Mouse (Mus musculus) spleen, adult 2 months (tissue): ENCODE data around the gene Treml4.

Experiments
- CTCF ChIP-seq: fragments of 200-500 bp; IDR thresholded peaks from 2 replicates; pipeline ENCODE4 v1.5.1; 2011; ENCODE audit warnings: mild to moderate bottlenecking, inconsistent platforms; ENCODE audit not compliant: insufficient read depth, insufficient read length, insufficient replicate concordance; ENCODE audit errors: extremely low read depth
- POLR2A ChIP-seq: fragments of 200-500 bp; IDR thresholded peaks from 2 replicates; pipeline ENCODE4 v1.6.1; 2011; ENCODE audit warnings: low read depth, low read length, inconsistent platforms

DNA sequence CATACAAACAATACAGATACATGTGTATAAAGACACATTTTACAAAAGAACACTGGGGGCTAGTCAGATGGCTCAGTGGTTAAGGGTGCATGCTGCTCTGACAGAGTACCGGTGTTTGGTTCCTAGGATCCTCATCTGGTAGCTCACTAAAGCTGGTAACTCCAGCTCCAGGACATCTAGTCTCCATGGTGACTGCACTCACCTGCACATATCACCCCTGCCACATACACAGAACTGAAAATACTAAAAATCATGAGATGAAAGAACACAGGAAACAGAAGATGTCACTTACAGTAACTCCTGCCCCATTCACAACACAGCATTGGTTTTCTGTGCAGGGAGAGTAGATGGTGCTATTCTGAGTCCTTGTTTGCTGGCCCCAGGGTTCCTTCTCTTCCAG lies 54.6 kb downstream of the Treml4 start:
- TF ChIP-seq CTCF (no peak), POLR2A (no peak)
